Mouse (Mus musculus): ENCODE results near the gene Thbs4. TPM values are rescaled to one million over a fixed set of nuclear protein-coding genes. Genes with fewer than 3 reads are reported as not detected.

The Thbs4 gene
- polyA plus RNA-seq (2017; shearing (Covaris generic)), result not detected

DNA sequence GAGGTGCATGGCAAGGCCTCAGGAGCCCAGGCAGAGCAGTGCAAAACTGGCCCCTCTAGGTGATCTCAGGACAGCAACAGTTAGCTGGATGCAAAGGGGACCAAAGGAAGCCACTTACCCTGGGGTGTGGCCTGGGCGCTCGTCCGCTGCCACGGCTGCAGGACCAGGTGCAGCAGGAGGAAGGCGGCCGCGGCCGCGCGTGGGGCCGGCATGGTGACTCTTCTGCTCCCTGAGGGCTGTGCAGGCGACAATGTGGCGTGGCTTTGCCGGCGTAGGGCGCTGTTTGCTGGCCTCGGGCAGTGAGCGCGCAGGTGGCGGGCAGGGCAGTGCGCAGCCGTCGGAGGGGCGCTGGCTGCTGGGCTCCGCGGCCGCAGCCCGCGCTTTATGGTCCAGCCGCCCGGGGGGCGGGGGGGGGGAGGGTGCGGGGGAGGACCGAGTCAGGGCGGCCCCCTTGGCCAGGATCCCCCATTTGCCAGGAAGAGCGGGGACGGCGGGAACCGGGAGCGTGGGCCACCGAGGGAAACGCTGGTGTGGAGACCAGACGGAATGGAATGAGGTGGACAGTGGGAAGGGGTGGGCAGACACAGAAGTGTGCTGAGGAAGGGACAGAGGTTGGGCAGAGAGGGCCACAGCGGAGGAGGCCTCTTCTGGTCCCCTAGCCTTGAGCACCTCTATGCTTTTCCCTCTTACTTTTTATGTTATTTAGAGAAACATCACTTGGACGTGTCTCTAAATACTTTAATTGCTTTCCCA, at the start of gene Thbs4:
Gene Thbs4, minus strand, starts transcription at position 357 of the 753 bp plus-strand sequence.

Other genes starting within 250 kb of the Thbs4 start
- gene Spz1, start 218.6 kb downstream of the Thbs4 start, polyA plus RNA-seq (2017; shearing (Covaris generic)), result not detected
- gene Serinc5, start 183.7 kb downstream of the Thbs4 start, polyA plus RNA-seq (2017; shearing (Covaris generic)), result 14.5 TPM
- 0.80 TPM for gene Mtx3, start 49.9 kb upstream of the Thbs4 start, polyA plus RNA-seq (2017; shearing (Covaris generic))